ENCODE assay signal across 19 mouse cellular contexts in the genomic region with DNA sequence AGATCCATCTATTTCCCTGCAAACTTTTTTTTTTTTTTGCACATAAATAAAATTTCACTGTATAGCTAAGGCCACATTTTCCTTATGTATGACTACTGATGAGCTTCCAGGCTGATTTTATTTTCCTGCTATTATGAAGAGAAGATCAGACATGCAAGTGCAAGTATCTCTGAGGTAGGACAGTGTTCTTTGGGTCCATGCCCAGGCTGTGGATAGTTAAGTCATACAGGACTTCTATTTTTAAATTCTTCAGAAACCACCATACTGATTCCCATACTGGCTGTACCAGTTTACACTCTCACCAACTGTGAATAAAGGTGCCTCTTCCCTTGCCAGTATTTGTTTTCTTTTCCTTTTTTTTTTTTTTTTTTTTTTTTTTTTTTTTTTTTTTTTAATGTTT. TPM values are rescaled to one million over a fixed set of nuclear protein-coding genes. Genes with fewer than 3 reads are reported as not detected.
A peak's percentile ranks its signal among the peaks of the same experiment; 100 is the strongest.
DNase-seq lines count a peak whose midpoint lies in the region; TF ChIP-seq lines count a peak whose summit lies in the region.
"Had no signal": no experiment of that assay in that cellular context is flagged by ENCODE, and none has a peak within 500 bp of the region (broad histone marks: within the 10 kb centered on the region; RNA-seq: fewer than 3 reads in every experiment).

No protein-coding gene starts in this region.

- peak; percentile 87 for DNase-seq in heart, adult 11 months
- no peak for DNase-seq in heart, embryonic 10.5 days (ENCODE audit: low spot score)
- peak; percentile 35 for DNase-seq in liver, adult 2 months (ENCODE audit: extremely low read depth, low read depth, low spot score)
- DNase-seq in liver = no peak
- peak; percentile 91 for DNase-seq in fat pad, adult 2 months (ENCODE audit: extremely low read depth, low read depth, low spot score)
- no peak for DNase-seq in natural killer cell, adult 2 months (ENCODE audit: low spot score in 2 of 2)
- DNase-seq in right cerebral cortex, postnatal 10 days (ENCODE audit: low spot score in 2 of 2) = no peak
- DNase-seq: adrenal gland, postnatal 25 days; cerebellum, adult 9-11 months; gastrocnemius, postnatal 14 days; kidney, adult 9 months; kidney, postnatal 14 days; lung, adult 18-20 months; lung, postnatal 10 days; right cerebral cortex, postnatal 14 days had no signal

- no peak overlapping the region for H3K27ac ChIP-seq in heart, embryonic 10.5 days
- H3K27ac ChIP-seq in liver, adult 2 months (replicated peaks; ENCODE audit: insufficient read depth, low read depth, low read length) = no peak overlapping the region
- H3K27ac ChIP-seq: embryonic facial prominence, embryonic 10.5 days; hindbrain, postnatal 0 days; liver, embryonic 12.5 days had no signal

- H3K9me3 ChIP-seq in heart, embryonic 10.5 days = no peaks in the 10 kb centered on the region
- H3K9me3 ChIP-seq: liver, embryonic 12.5 days had no signal

- H3K36me3 ChIP-seq in heart, embryonic 10.5 days = 0 out of 2 replicates have a peak, but pooled peaks cover 4% of the 10 kb centered on the region
- no peaks in the 10 kb centered on the region for H3K36me3 ChIP-seq in liver, adult 2 months (ENCODE audit: control insufficient read depth, insufficient read depth, low read length)
- H3K36me3 ChIP-seq: liver, embryonic 12.5 days had no signal

- no peaks in the 10 kb centered on the region for H3K27me3 ChIP-seq in heart, embryonic 10.5 days (ENCODE audit: insufficient read depth, poor library complexity, severe bottlenecking)
- H3K27me3 ChIP-seq in liver, adult 2 months (ENCODE audit: control insufficient read depth, insufficient read depth, low read length) = no peaks in the 10 kb centered on the region
- H3K27me3 ChIP-seq: liver, embryonic 12.5 days had no signal

- TF ChIP-seq POLR2A in liver, adult 2 months (IDR thresholded peaks at IDR 0.05; ENCODE audit: extremely low read depth, insufficient read depth, low read length) = no peak

- H3K4me3 ChIP-seq in heart, embryonic 10.5 days = no peak overlapping the region
- H3K4me3 ChIP-seq in liver, adult 2 months (ENCODE audit: insufficient read depth, low read depth, low read length) = no peak overlapping the region
- H3K4me3 ChIP-seq: embryonic facial prominence, embryonic 10.5 days; liver, embryonic 12.5 days had no signal

- peaks cover 10% of the 10 kb centered on the region; the same call in 1 of the 2 replicates for H3K4me1 ChIP-seq in heart, embryonic 10.5 days
- H3K4me1 ChIP-seq in liver, adult 2 months (ENCODE audit: control insufficient read depth, insufficient read depth, low read length) = no peaks in the 10 kb centered on the region; the same call in 1 of the 2 replicates
- H3K4me1 ChIP-seq: liver, embryonic 12.5 days had no signal

- no peak overlapping the region for H3K9ac ChIP-seq in liver, adult 2 months (ENCODE audit: low read depth, low read length)
- H3K9ac ChIP-seq: liver, embryonic 12.5 days had no signal

- peaks cover 9% of the 10 kb centered on the region; the same call in 1 of the 2 replicates for H3K79me2 ChIP-seq in liver, adult 2 months (ENCODE audit: control insufficient read depth, insufficient read depth, low read length)

- TF ChIP-seq CTCF in liver, adult 2 months (IDR thresholded peaks at IDR 0.05; ENCODE audit: low read depth, low read length) = no peak

RNA-seq across cellular contexts. Expression of gene Wwtr1, which starts 48.6 kb away (rescaled TPM):
- polyA plus RNA-seq in heart, embryonic 10.5 days (2016; fragmentation: Nextera tagmentation; extraction: Ambion mirVana) = 11.5 and 11.9 TPM in 2 replicates
- total RNA-seq in liver, adult 2 months (2014; rRNA removed) = 10.5 and 11.9 TPM in 2 replicates
- polyA plus RNA-seq in liver, adult 2 months (2012; rRNA removed) = 4.9 and 5.4 TPM in 2 replicates
- total RNA-seq: megakaryocyte progenitor cell, adult 5-6 weeks had no signal

Comparison
In these comparisons a context has a peak if more than half of its experiments do, and no peak if none do; other contexts are left out.
1. DNase-seq: peak in heart, adult 11 months (single experiment), liver, adult 2 months (single experiment) and fat pad, adult 2 months (single experiment); none in heart, embryonic 10.5 days (single experiment), liver (single experiment), natural killer cell, adult 2 months (0 of 2) and right cerebral cortex, postnatal 10 days (0 of 2).